8 mouse cellular contexts compared by ENCODE assay signal in the genomic region with DNA sequence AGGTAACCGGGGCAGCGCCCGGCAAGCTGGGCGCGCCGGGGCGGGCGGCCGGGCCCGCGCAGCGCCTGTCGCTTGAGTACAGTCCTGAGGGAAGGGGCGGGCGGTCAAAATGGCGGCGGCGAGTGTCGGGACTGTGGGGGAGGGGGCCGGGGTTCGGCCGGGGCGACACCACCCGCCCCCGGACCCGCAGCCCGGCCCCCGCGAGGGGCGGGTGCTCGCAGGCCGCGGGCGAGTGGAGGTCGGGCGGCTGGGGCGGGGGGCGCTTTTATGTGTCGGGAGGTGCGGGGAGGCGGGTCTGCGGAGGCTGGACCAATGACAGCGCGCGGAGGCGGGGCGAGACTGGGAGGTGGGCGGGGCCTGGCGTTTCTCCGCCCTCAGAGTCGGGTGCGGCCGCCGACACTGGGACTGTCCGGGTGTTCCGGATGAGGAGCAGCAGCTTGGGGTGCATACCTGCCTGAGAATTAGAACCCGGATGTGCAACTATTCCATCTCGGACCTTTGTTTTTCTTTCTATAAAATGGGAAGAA. TPM values are rescaled to one million over a fixed set of nuclear protein-coding genes. Genes with fewer than 3 reads are reported as not detected.
DNase-seq lines count a peak whose midpoint lies in the region; ATAC-seq lines count a peak whose summit lies in the region.

No protein-coding gene starts in this region.

- ATAC-seq in heart, embryonic 14.5 days (ENCODE audit: insufficient number of reproducible peaks, insufficient read depth, low FRiP score, low read depth) = peak; percentile 73
- peak; percentile 69 for ATAC-seq in liver, embryonic 12.5 days

- peak overlapping the region; percentile 68 to 91 for H3K27ac ChIP-seq in heart, embryonic 14.5 days (replicated peaks in 1 of 2; ENCODE audit: control insufficient read depth in 1 of 2, insufficient read depth in 1 of 2, low read depth in 2 of 2, low read length in 2 of 2)
- H3K27ac ChIP-seq in liver, embryonic 12.5 days = peak overlapping the region; percentile 98

- no peaks in the 10 kb centered on the region for H3K36me3 ChIP-seq in heart, embryonic 14.5 days (ENCODE audit: control insufficient read depth, insufficient read depth, low read length)
- no peaks in the 10 kb centered on the region for H3K36me3 ChIP-seq in liver, embryonic 12.5 days
- H3K36me3 ChIP-seq in splenic B cell, adult 2 months (ENCODE audit: control insufficient read depth, insufficient read depth, low read length, poor library complexity, severe bottlenecking) = no peaks in the 10 kb centered on the region

- H3K4me3 ChIP-seq in heart, embryonic 14.5 days (ENCODE audit: control insufficient read depth in 1 of 2, insufficient read depth in 1 of 2, low read depth in 1 of 2, low read length in 2 of 2) = peak overlapping the region; percentile 70 to 73
- H3K4me3 ChIP-seq in liver, embryonic 12.5 days = peak overlapping the region; percentile 79

- WGBS in heart, embryonic 14.5 days = under 1% methylated on average over 52 of the region's 58 CpGs
- WGBS in liver, embryonic 12.5 days (ENCODE audit: insufficient replicate concordance) = 1% methylated on average over 54 of the region's 58 CpGs

- H3K27me3 ChIP-seq in heart, embryonic 14.5 days (ENCODE audit: control insufficient read depth, insufficient read depth, low read length) = no peaks in the 10 kb centered on the region
- no peaks in the 10 kb centered on the region for H3K27me3 ChIP-seq in liver, embryonic 12.5 days (replicated peaks)
- H3K27me3 ChIP-seq in splenic B cell, adult 2 months (ENCODE audit: control insufficient read depth, insufficient read depth, low read length, poor library complexity, severe bottlenecking) = no peaks in the 10 kb centered on the region

- H3K4me1 ChIP-seq in heart, embryonic 14.5 days (ENCODE audit: control insufficient read depth in 2 of 2, insufficient read depth in 2 of 2, low read length in 2 of 2) = peaks cover 19 to 49% of the 10 kb centered on the region in 2 experiments
- H3K4me1 ChIP-seq in liver, embryonic 12.5 days = peaks cover 66% of the 10 kb centered on the region

- H3K9me3 ChIP-seq in heart, embryonic 14.5 days (ENCODE audit: control insufficient read depth, low read length) = no peaks in the 10 kb centered on the region
- H3K9me3 ChIP-seq in liver, embryonic 12.5 days (replicated peaks) = no peaks in the 10 kb centered on the region

- peak overlapping the region; percentile 64 for H3K4me2 ChIP-seq in heart, embryonic 14.5 days (ENCODE audit: low read length)
- peak overlapping the region; percentile 89 for H3K4me2 ChIP-seq in liver, embryonic 12.5 days

- peak overlapping the region; percentile 82 for H3K9ac ChIP-seq in heart, embryonic 14.5 days (ENCODE audit: low read length)
- peak overlapping the region; percentile 81 for H3K9ac ChIP-seq in liver, embryonic 12.5 days

- DNase-seq in CD8-positive naive resting alpha-beta T cell, adult 2 months (ENCODE audit: low read depth in 2 of 2, low spot score in 2 of 2) = peak; percentile 94 to 96
- peak; percentile 83 for DNase-seq in c-Kit-negative CD71-positive TER-119-positive erythroid progenitor cells, embryonic 14.5 days (ENCODE audit: low read depth, low spot score)
- DNase-seq in fibroblast of lung, adult 2 months (ENCODE audit: low read depth) = peak; percentile 56
- peak; percentile 98 for DNase-seq in kidney, postnatal 14 days
- peak; percentile 96 for DNase-seq in naive thymus-derived CD4-positive, alpha-beta T cell, adult 2 months (ENCODE audit: low read depth)
- DNase-seq in splenic B cell, adult 2 months (ENCODE audit: low read depth, low spot score) = peak; percentile 95

RNA-seq across cellular contexts. Expression of a gene that starts 0.5 kb away (rescaled TPM):
- polyA plus RNA-seq in heart, embryonic 14.5 days (2014; fragmentation: Nextera tagmentation; extraction: Ambion mirVana) = 6.1 and 6.3 TPM in 2 replicates
- polyA plus RNA-seq in liver, embryonic 12.5 days (2016; fragmentation: Nextera tagmentation; extraction: Ambion mirVana) = 4.1 and 4.2 TPM in 2 replicates

RNA-seq across cellular contexts. Expression of a gene that starts 2.2 kb away (rescaled TPM):
- polyA plus RNA-seq in heart, embryonic 14.5 days (2014; fragmentation: Nextera tagmentation; extraction: Ambion mirVana) = 1.1 and 1.6 TPM in 2 replicates
- polyA plus RNA-seq in liver, embryonic 12.5 days (2016; fragmentation: Nextera tagmentation; extraction: Ambion mirVana) = 0.27 and 0.30 TPM in 2 replicates

RNA-seq across cellular contexts. Expression of a gene that starts 22.3 kb away (rescaled TPM):
- polyA plus RNA-seq in heart, embryonic 14.5 days (2014; fragmentation: Nextera tagmentation; extraction: Ambion mirVana) = not detected in 2 replicates
- polyA plus RNA-seq in liver, embryonic 12.5 days (2016; fragmentation: Nextera tagmentation; extraction: Ambion mirVana) = not detected in 2 replicates

RNA-seq across cellular contexts. Expression of a gene that starts 24.7 kb away (rescaled TPM):
- 6.1 and 6.3 TPM in 2 replicates for polyA plus RNA-seq in heart, embryonic 14.5 days (2014; fragmentation: Nextera tagmentation; extraction: Ambion mirVana)
- polyA plus RNA-seq in liver, embryonic 12.5 days (2016; fragmentation: Nextera tagmentation; extraction: Ambion mirVana) = 1.5 and 1.6 TPM in 2 replicates

RNA-seq across cellular contexts. Expression of a gene that starts 37.5 kb away (rescaled TPM):
- polyA plus RNA-seq in heart, embryonic 14.5 days (2014; fragmentation: Nextera tagmentation; extraction: Ambion mirVana) = 6.3 and 6.4 TPM in 2 replicates
- 5.9 and 6.4 TPM in 2 replicates for polyA plus RNA-seq in liver, embryonic 12.5 days (2016; fragmentation: Nextera tagmentation; extraction: Ambion mirVana)

Comparison
In these comparisons a context has a peak if more than half of its experiments do, and no peak if none do; other contexts are left out.
1. Peak in every context shown above with its lines: DNase-seq, ATAC-seq, H3K4me3 ChIP-seq and H3K27ac ChIP-seq.